Mouse (Mus musculus): ENCODE measurements around the gene Retreg1.
A peak's percentile ranks its signal among the peaks of the same experiment; 100 is the strongest.

Retreg1 gene

GRCm38 (mm10) chr15:25843086-25843991, at the start of gene Retreg1:
Gene Retreg1 (plus strand): TSS chr15:25843180.
- peak; percentile 86 to 87 for DNase-seq (ENCODE audit: low read depth in 2 of 2, low spot score in 2 of 2)

GRCm38 (mm10) chr15:25794123-25794522, 48.9 kb upstream of the Retreg1 start:
- no peak for DNase-seq (ENCODE audit: low read depth in 2 of 2, low spot score in 2 of 2)

- DNase-seq (ENCODE audit: low read depth in 2 of 2, low spot score in 2 of 2) = no peak
Observed at GRCm38 (mm10) chr15:25795496-25795895, 47.5 kb upstream of the Retreg1 start.

GRCm38 (mm10) chr15:25796353-25796752, 46.6 kb upstream of the Retreg1 start:
- peak; percentile 12 to 18 for DNase-seq (ENCODE audit: low read depth in 2 of 2, low spot score in 2 of 2)

GRCm38 (mm10) chr15:25797179-25797578, 45.8 kb upstream of the Retreg1 start:
- no peak for DNase-seq (ENCODE audit: low read depth in 2 of 2, low spot score in 2 of 2)

- no peak for DNase-seq (ENCODE audit: low read depth in 2 of 2, low spot score in 2 of 2)
Observed at GRCm38 (mm10) chr15:25797888-25798287, 45.1 kb upstream of the Retreg1 start.

- DNase-seq (ENCODE audit: low read depth in 2 of 2, low spot score in 2 of 2) = no peak
Observed at GRCm38 (mm10) chr15:25801726-25802125, 41.3 kb upstream of the Retreg1 start.

GRCm38 (mm10) chr15:25802194-25802593, 40.8 kb upstream of the Retreg1 start:
- DNase-seq (ENCODE audit: low read depth in 2 of 2, low spot score in 2 of 2) = no peak

GRCm38 (mm10) chr15:25803111-25803510, 39.9 kb upstream of the Retreg1 start:
- no peak for DNase-seq (ENCODE audit: low read depth in 2 of 2, low spot score in 2 of 2)

GRCm38 (mm10) chr15:25805336-25806110, 37.5 kb upstream of the Retreg1 start:
- DNase-seq (ENCODE audit: low read depth in 2 of 2, low spot score in 2 of 2) = peak; percentile 45 to 61

- no peak for DNase-seq (ENCODE audit: low read depth in 2 of 2, low spot score in 2 of 2)
Observed at GRCm38 (mm10) chr15:25806363-25806762, 36.6 kb upstream of the Retreg1 start.

GRCm38 (mm10) chr15:25806878-25807277, 36.1 kb upstream of the Retreg1 start:
- DNase-seq (ENCODE audit: low read depth in 2 of 2, low spot score in 2 of 2) = no peak

GRCm38 (mm10) chr15:25808677-25809460, 34.1 kb upstream of the Retreg1 start:
- DNase-seq (ENCODE audit: low read depth in 2 of 2, low spot score in 2 of 2) = no peak

- no peak for DNase-seq (ENCODE audit: low read depth in 2 of 2, low spot score in 2 of 2)
Observed at GRCm38 (mm10) chr15:25809669-25810068, 33.3 kb upstream of the Retreg1 start.

- peak; percentile 21 to 49 for DNase-seq (ENCODE audit: low read depth in 2 of 2, low spot score in 2 of 2)
Observed at GRCm38 (mm10) chr15:25811834-25812250, 31.1 kb upstream of the Retreg1 start.

GRCm38 (mm10) chr15:25812479-25812878, 30.5 kb upstream of the Retreg1 start:
- peak in 1 of 2 experiments; percentile 18 for DNase-seq (ENCODE audit: low read depth in 2 of 2, low spot score in 2 of 2)

- no peak for DNase-seq (ENCODE audit: low read depth in 2 of 2, low spot score in 2 of 2)
Observed at GRCm38 (mm10) chr15:25814535-25814934, 28.4 kb upstream of the Retreg1 start.

GRCm38 (mm10) chr15:25817191-25817590, 25.8 kb upstream of the Retreg1 start:
- no peak for DNase-seq (ENCODE audit: low read depth in 2 of 2, low spot score in 2 of 2)

GRCm38 (mm10) chr15:25821981-25822380, 21.0 kb upstream of the Retreg1 start:
- DNase-seq (ENCODE audit: low read depth in 2 of 2, low spot score in 2 of 2) = no peak

GRCm38 (mm10) chr15:25822656-25823055, 20.3 kb upstream of the Retreg1 start:
- DNase-seq (ENCODE audit: low read depth in 2 of 2, low spot score in 2 of 2) = no peak

- DNase-seq (ENCODE audit: low read depth in 2 of 2, low spot score in 2 of 2) = no peak
Observed at GRCm38 (mm10) chr15:25826531-25826961, 16.4 kb upstream of the Retreg1 start.
